In genomic region chr11:120542376-120542775, GRCm38 (mm10) we compare ENCODE assay signal across 29 mouse cellular contexts. TPM values are rescaled to one million over a fixed set of nuclear protein-coding genes. Genes with fewer than 3 reads are reported as not detected.
DNase-seq lines count a peak whose midpoint lies in the region; TF ChIP-seq lines count a peak whose summit lies in the region.
"Had no signal": no experiment of that assay in that cellular context is flagged by ENCODE, and none has a peak within 500 bp of the region (broad histone marks: within the 10 kb centered on the region; RNA-seq: fewer than 3 reads in every experiment).

No protein-coding gene starts in this region.

- 73% methylated on average over 6 of the region's 6 CpGs for WGBS in heart, embryonic 10.5 days
- 66% methylated on average over 6 of the region's 6 CpGs for WGBS in kidney, adult 2 months

- peaks cover 14% of the 10 kb centered on the region; the same call in 1 of the 2 replicates for H3K27me3 ChIP-seq in heart, embryonic 10.5 days (ENCODE audit: insufficient read depth, poor library complexity, severe bottlenecking)
- no peaks in the 10 kb centered on the region for H3K27me3 ChIP-seq in kidney, adult 2 months (replicated peaks; ENCODE audit: control insufficient read depth, insufficient read depth, low read length)
- H3K27me3 ChIP-seq: embryonic facial prominence, embryonic 12.5 days; hindbrain, embryonic 12.5 days; intestine, embryonic 15.5 days; neural tube, embryonic 12.5 days had no signal

- H3K4me3 ChIP-seq in heart, embryonic 10.5 days = 0 out of 2 replicates have a peak overlapping the region, but pooled peaks have one; percentile 0
- no peak overlapping the region for H3K4me3 ChIP-seq in kidney, adult 2 months (ENCODE audit: insufficient read depth, low read depth, low read length)
- H3K4me3 ChIP-seq: embryonic facial prominence, embryonic 12.5 days; heart, embryonic 13.5 days; hindbrain, embryonic 12.5 days; intestine, embryonic 15.5 days; megakaryocyte, embryonic 14.5 days; midbrain, embryonic 12.5 days; myocyte; neural tube, embryonic 12.5 days had no signal

- peaks cover 43% of the 10 kb centered on the region for H3K36me3 ChIP-seq in heart, embryonic 10.5 days
- no peaks in the 10 kb centered on the region for H3K36me3 ChIP-seq in kidney, adult 2 months (ENCODE audit: control insufficient read depth, insufficient read depth, low read length)

- no peak overlapping the region for H3K27ac ChIP-seq in heart, embryonic 10.5 days
- H3K27ac ChIP-seq in kidney, adult 2 months (ENCODE audit: insufficient read depth, low read depth, low read length) = peak overlapping the region; percentile 73
- H3K27ac ChIP-seq: embryonic facial prominence, embryonic 12.5 days; heart, embryonic 13.5 days; hindbrain, postnatal 0 days; intestine, embryonic 15.5 days; midbrain, embryonic 12.5 days; neural tube, embryonic 12.5 days had no signal

- no peak for TF ChIP-seq POLR2A in kidney, adult 2 months (IDR thresholded peaks at IDR 0.05; ENCODE audit: low read depth, low read length)

- TF ChIP-seq CTCF in kidney, adult 2 months (conservative IDR thresholded peaks at IDR 0.05; ENCODE audit: insufficient read depth, insufficient read length, low read depth, low read length) = no peak

- no peaks in the 10 kb centered on the region for H3K9me3 ChIP-seq in heart, embryonic 10.5 days
- H3K9me3 ChIP-seq: embryonic facial prominence, embryonic 12.5 days; G1E; heart, embryonic 13.5 days; hindbrain, embryonic 12.5 days; intestine, embryonic 15.5 days; megakaryocyte, embryonic 14.5 days; midbrain, embryonic 12.5 days; neural tube, embryonic 12.5 days had no signal

- H3K4me1 ChIP-seq in heart, embryonic 10.5 days = peaks cover 45% of the 10 kb centered on the region
- peaks cover 23% of the 10 kb centered on the region for H3K4me1 ChIP-seq in kidney, adult 2 months (ENCODE audit: control insufficient read depth, insufficient read depth, low read length)

- DNase-seq in adrenal gland, postnatal 10 days = peak; percentile 70
- no peak for DNase-seq in adrenal gland, adult 18-20 months (ENCODE audit: low spot score in 2 of 2)
- no peak for DNase-seq in heart, embryonic 10.5 days (ENCODE audit: low spot score)
- DNase-seq in heart, adult 11 months = no peak
- peak; percentile 57 for DNase-seq in kidney, adult 2 months
- no peak for DNase-seq in kidney, postnatal 10 days
- DNase-seq in adipocyte (ENCODE audit: low spot score) = peak; percentile 45
- DNase-seq in cerebellum, adult 11-12 months = no peak
- DNase-seq: cerebellum, adult 11 months; cerebellum, adult 9-11 months; layer of hippocampus, adult 9-11 months; right cerebral cortex, adult 18-20 months; spleen, adult 18-20 months had no signal

RNA-seq across cellular contexts. Expression of gene Mcrip1, which starts 7.2 kb away (rescaled TPM):
- 10 to 100 TPM; 60.0 to 62.2 TPM for total RNA-seq in adrenal gland, postnatal 10 days (2021)
- total RNA-seq in adrenal gland, adult 18-20 months (2021) = 10 to 100 TPM; 46.6 to 57.8 TPM
- polyA plus RNA-seq in heart, embryonic 10.5 days (2016; fragmentation: Nextera tagmentation; extraction: Ambion mirVana) = 153 and 186 TPM in 2 replicates
- polyA plus RNA-seq in kidney, adult 2 months (2012; rRNA removed) = 129 and 131 TPM in 2 replicates

RNA-seq across cellular contexts. Expression of gene Ppp1r27, which starts 8.6 kb away (rescaled TPM):
- 10 to 100 TPM in 1 of 2 experiments, 1 to 10 TPM in 1; 7.1 to 21.8 TPM for total RNA-seq in adrenal gland, postnatal 10 days (2021)
- 1 to 10 TPM in 1 of 2 experiments, under 1 TPM in 1; 0.42 to 1.1 TPM for total RNA-seq in adrenal gland, adult 18-20 months (2021)
- polyA plus RNA-seq in heart, embryonic 10.5 days (2016; fragmentation: Nextera tagmentation; extraction: Ambion mirVana) = not detected in 2 replicates
- polyA plus RNA-seq in kidney, adult 2 months (2012; rRNA removed) = 9.5 TPM in 1 of 2 replicates, not detected in the other
- total RNA-seq: G1E; hindbrain, postnatal 0 days; left cerebral cortex, postnatal 10 days; midbrain, postnatal 0 days had no signal
- polyA plus RNA-seq: forebrain, embryonic 14.5 days; G1E; heart, embryonic 13.5 days; hindbrain, embryonic 12.5 days; hindbrain, postnatal 0 days; intestine, embryonic 15.5 days; large intestine, adult 2 months; liver, adult 2 months; midbrain, embryonic 12.5 days; midbrain, postnatal 0 days; neural tube, embryonic 12.5 days; urinary bladder, adult 2 months had no signal

RNA-seq across cellular contexts. Expression of gene Gcgr, which starts 11.9 kb away (rescaled TPM):
- total RNA-seq in adrenal gland, postnatal 10 days (2021) = 10 to 100 TPM in 1 of 2 experiments, 1 to 10 TPM in 1; 9.6 to 15.7 TPM
- 1 to 10 TPM in 1 of 2 experiments, under 1 TPM in 1; 0.96 to 3.0 TPM for total RNA-seq in adrenal gland, adult 18-20 months (2021)
- 0.26 and 2.2 TPM in 2 replicates for polyA plus RNA-seq in heart, embryonic 10.5 days (2016; fragmentation: Nextera tagmentation; extraction: Ambion mirVana)
- polyA plus RNA-seq in kidney, adult 2 months (2012; rRNA removed) = 52.8 and 77.3 TPM in 2 replicates
- total RNA-seq: G1E had no signal
- polyA plus RNA-seq: G1E had no signal

RNA-seq across cellular contexts. Expression of gene P4hb, which starts 30.7 kb away (rescaled TPM):
- 100 to 1,000 TPM; 424 to 571 TPM for total RNA-seq in adrenal gland, postnatal 10 days (2021)
- 100 to 1,000 TPM; 440 to 468 TPM for total RNA-seq in adrenal gland, adult 18-20 months (2021)
- 550 and 670 TPM in 2 replicates for polyA plus RNA-seq in heart, embryonic 10.5 days (2016; fragmentation: Nextera tagmentation; extraction: Ambion mirVana)
- 323 and 342 TPM in 2 replicates for polyA plus RNA-seq in kidney, adult 2 months (2012; rRNA removed)

RNA-seq across cellular contexts. Expression of gene Arhgdia, which starts 39.0 kb away (rescaled TPM):
- total RNA-seq in adrenal gland, postnatal 10 days (2021) = 100 to 1,000 TPM; 281 to 286 TPM
- total RNA-seq in adrenal gland, adult 18-20 months (2021) = 100 to 1,000 TPM; 326 to 340 TPM
- polyA plus RNA-seq in heart, embryonic 10.5 days (2016; fragmentation: Nextera tagmentation; extraction: Ambion mirVana) = 587 and 673 TPM in 2 replicates
- polyA plus RNA-seq in kidney, adult 2 months (2012; rRNA removed) = 543 and 613 TPM in 2 replicates

Comparison
In these comparisons a context has a peak if more than half of its experiments do, and no peak if none do; other contexts are left out.
1. DNase-seq: peak in adrenal gland, postnatal 10 days (single experiment), kidney, adult 2 months (single experiment) and adipocyte (single experiment); none in adrenal gland, adult 18-20 months (0 of 2), heart, embryonic 10.5 days (single experiment), heart, adult 11 months (single experiment), kidney, postnatal 10 days (single experiment) and cerebellum, adult 11-12 months (single experiment).